Mouse (Mus musculus): ENCODE data around the gene Zfp689. TPM values are rescaled to one million over a fixed set of nuclear protein-coding genes. Genes with fewer than 3 reads are reported as not detected.
"Not testable (repeated sequence)": the region's sequence is repeated elsewhere in the genome, so short reads cannot be mapped to it uniquely, and the experiment has no call there.

Zfp689 gene
- polyA plus RNA-seq, 1 experiment from 2014 or later: 2.2 TPM

DNA sequence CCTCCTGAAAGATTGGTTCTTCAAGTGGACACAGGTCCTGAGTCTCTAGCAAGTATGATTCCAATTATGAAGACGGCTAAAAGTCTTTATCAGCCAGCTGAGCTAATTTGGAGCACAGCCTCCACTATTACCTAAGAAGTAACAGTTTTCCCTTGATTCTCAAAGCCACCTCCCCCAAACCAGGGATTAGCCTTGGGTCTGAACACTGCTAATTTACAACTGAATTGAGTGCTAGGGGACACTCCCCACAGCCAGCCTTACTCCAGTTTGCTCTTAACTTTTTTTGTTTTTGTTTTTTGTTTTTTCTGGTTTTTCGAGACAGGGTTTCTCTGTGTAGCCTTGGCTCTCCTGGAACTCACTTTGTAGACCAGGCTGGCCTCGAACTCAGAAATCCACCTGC, 16.2 kb upstream of the Zfp689 start:
- no peak for ATAC-seq
- Histone ChIP-seq H3K4me1 (replicated peaks; ENCODE audit: control insufficient read depth, insufficient read depth, low read length) (no peaks in the 10 kb centered on the region), H3K9me3 (ENCODE audit: control insufficient read depth) (no peaks in the 10 kb centered on the region), H3K27me3 (replicated peaks; ENCODE audit: control insufficient read depth, insufficient read depth, low read length) (no peaks in the 10 kb centered on the region), H3K4me3 (ENCODE audit: low read depth, low read length) (no peak overlapping the region), H3K27ac (ENCODE audit: low read depth, low read length) (no peak overlapping the region), H3K4me2 (replicated peaks; ENCODE audit: low read depth) (no peak overlapping the region), H3K36me3 (ENCODE audit: control insufficient read depth, insufficient read depth) (peaks cover 25% of the 10 kb centered on the region), H3K9ac (ENCODE audit: low read depth, low read length) (no peak overlapping the region)
- no peak for TF ChIP-seq CTCF (IDR thresholded peaks at IDR 0.05; ENCODE audit: low read depth)
- WGBS: 93% methylated on average over 3 of the region's 3 CpGs

DNA sequence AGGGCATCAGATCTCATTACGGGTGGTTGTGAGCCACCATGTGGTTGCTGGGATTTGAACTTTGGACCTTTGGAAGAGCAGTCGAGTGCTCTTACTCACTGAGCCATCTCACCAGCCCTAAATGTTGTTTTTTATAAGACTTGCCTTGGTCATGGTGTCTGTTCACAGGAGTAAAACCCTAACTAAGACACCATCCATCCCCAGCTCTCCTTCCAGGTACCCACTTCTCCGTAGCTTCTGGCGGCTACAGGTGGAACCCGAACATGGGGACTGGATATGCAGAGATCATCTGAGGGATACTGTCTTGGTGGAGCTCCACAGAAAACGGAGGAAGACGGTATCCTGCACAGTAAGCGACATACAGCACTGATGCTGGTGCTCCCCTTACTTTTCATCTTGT, 10.4 kb upstream of the Zfp689 start, which contains the start of gene Prr14:
TSS of gene Prr14 (plus strand) at position 301 of the 400 bp plus-strand sequence.
- H3K27me3 ChIP-seq (replicated peaks; ENCODE audit: control insufficient read depth, insufficient read depth, low read length); H3K4me1 ChIP-seq (replicated peaks; ENCODE audit: control insufficient read depth, insufficient read depth, low read length); ATAC-seq; H3K4me3 ChIP-seq (ENCODE audit: low read depth, low read length); H3K4me2 ChIP-seq (replicated peaks; ENCODE audit: low read depth); H3K9me3 ChIP-seq (ENCODE audit: control insufficient read depth); H3K9ac ChIP-seq (ENCODE audit: low read depth, low read length); H3K27ac ChIP-seq (ENCODE audit: low read depth, low read length): not testable (repeated sequence)
- peaks cover 24% of the 10 kb centered on the region for H3K36me3 ChIP-seq (ENCODE audit: control insufficient read depth, insufficient read depth)
- whole genome bisulfite sequencing: 96% methylated on average over 7 of the region's 8 CpGs

DNA sequence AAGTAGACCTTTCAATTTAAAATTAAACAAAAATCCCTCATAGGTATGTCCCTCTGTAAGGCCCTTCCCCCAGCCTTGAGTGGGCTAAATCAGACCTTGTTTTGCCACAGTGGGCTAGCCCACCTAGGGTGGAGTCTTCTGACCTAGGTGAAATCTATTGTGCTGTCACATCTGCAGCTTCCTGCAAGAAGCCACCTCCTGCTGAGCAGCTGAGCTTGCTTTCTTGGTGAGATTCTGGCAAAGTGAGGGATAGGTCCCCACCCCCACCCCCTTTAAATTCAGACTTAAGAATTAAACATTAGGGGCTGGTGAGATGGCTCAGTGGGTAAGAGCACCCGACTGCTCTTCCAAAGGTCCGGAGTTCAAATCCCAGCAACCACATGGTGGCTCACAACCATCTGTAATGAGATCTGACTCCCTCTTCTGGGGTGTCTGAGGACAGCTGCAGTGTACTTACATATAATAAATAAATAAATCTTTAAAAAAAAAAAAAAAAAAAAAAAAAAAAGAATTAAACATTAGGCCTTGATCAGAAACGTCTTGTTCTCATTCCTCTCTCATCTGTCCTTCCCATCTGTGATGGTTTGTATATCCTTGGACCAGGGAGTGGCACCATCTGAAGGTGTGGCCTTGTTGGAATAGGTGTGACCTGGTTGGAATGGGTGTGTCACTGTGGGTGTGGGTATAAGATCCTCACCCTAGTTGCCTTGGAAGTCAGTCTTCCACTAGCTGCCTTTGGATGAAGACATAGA, 9.6 kb upstream of the Zfp689 start:
- 83% methylated on average over 3 of the region's 3 CpGs for WGBS
- not testable (repeated sequence) for H3K4me3 ChIP-seq (ENCODE audit: low read depth, low read length); H3K27me3 ChIP-seq (replicated peaks; ENCODE audit: control insufficient read depth, insufficient read depth, low read length); H3K9me3 ChIP-seq (ENCODE audit: control insufficient read depth); H3K9ac ChIP-seq (ENCODE audit: low read depth, low read length); H3K4me1 ChIP-seq (replicated peaks; ENCODE audit: control insufficient read depth, insufficient read depth, low read length); ATAC-seq; H3K27ac ChIP-seq (ENCODE audit: low read depth, low read length); H3K4me2 ChIP-seq (replicated peaks; ENCODE audit: low read depth)
- H3K36me3 ChIP-seq (ENCODE audit: control insufficient read depth, insufficient read depth): peaks cover 27% of the 10 kb centered on the region

DNA sequence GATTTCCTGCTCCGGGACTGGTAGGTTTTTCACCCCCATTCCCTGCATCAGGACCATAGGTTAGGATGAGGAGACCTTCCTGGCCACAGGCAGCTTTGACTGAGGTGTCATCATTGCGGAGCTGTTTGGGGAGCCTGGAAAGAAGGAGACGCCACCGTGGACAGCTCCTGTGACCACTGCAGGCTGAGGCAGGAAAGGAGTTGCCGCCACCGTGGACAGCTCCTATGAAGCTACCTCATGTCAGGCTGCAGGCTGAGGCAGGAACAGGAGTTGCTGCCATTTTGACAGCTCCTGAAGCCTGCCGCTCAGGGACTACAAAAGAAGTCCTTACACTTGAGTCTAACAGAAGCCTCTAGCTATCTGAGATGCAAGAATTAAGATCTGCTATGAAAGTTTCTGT, 5.9 kb upstream of the Zfp689 start:
- 85% methylated on average over 7 of the region's 7 CpGs for WGBS
- no peak for ATAC-seq
- peaks cover 37% of the 10 kb centered on the region for H3K36me3 ChIP-seq (ENCODE audit: control insufficient read depth, insufficient read depth)

GRCm38 (mm10) chr7:127453056-127453455, 4.1 kb upstream of the Zfp689 start:
- Histone ChIP-seq H3K36me3 (ENCODE audit: control insufficient read depth, insufficient read depth) (peaks cover 31% of the 10 kb centered on the region), H3K9ac (ENCODE audit: low read depth, low read length) (no peak overlapping the region), H3K4me3 (ENCODE audit: low read depth, low read length) (no peak overlapping the region), H3K27me3 (replicated peaks; ENCODE audit: control insufficient read depth, insufficient read depth, low read length) (no peaks in the 10 kb centered on the region), H3K27ac (ENCODE audit: low read depth, low read length) (no peak overlapping the region), H3K9me3 (ENCODE audit: control insufficient read depth) (no peaks in the 10 kb centered on the region), H3K4me2 (replicated peaks; ENCODE audit: low read depth) (no peak overlapping the region), H3K4me1 (replicated peaks; ENCODE audit: control insufficient read depth, insufficient read depth, low read length) (peaks cover 9% of the 10 kb centered on the region)
- 95% methylated on average over 2 of the region's 2 CpGs for WGBS
- no peak for ATAC-seq
- no peak for TF ChIP-seq CTCF (IDR thresholded peaks at IDR 0.05; ENCODE audit: low read depth)

More for the DNA sequence above, 5.9 kb upstream of the Zfp689 start:
- Histone ChIP-seq H3K4me2 (replicated peaks; ENCODE audit: low read depth) (no peak overlapping the region), H3K9me3 (ENCODE audit: control insufficient read depth) (no peaks in the 10 kb centered on the region), H3K27me3 (replicated peaks; ENCODE audit: control insufficient read depth, insufficient read depth, low read length) (no peaks in the 10 kb centered on the region), H3K4me3 (ENCODE audit: low read depth, low read length) (no peak overlapping the region), H3K27ac (ENCODE audit: low read depth, low read length) (no peak overlapping the region), H3K9ac (ENCODE audit: low read depth, low read length) (no peak overlapping the region), H3K4me1 (replicated peaks; ENCODE audit: control insufficient read depth, insufficient read depth, low read length) (peaks cover 3% of the 10 kb centered on the region)
- TF ChIP-seq CTCF (IDR thresholded peaks at IDR 0.05; ENCODE audit: low read depth): no peak

GRCm38 (mm10) chr7:127449966-127450365, 1.0 kb upstream of the Zfp689 start:
- Histone ChIP-seq H3K27ac (ENCODE audit: low read depth, low read length) (no peak overlapping the region), H3K4me1 (replicated peaks; ENCODE audit: control insufficient read depth, insufficient read depth, low read length) (peaks cover 9% of the 10 kb centered on the region), H3K27me3 (replicated peaks; ENCODE audit: control insufficient read depth, insufficient read depth, low read length) (no peaks in the 10 kb centered on the region), H3K9me3 (ENCODE audit: control insufficient read depth) (no peaks in the 10 kb centered on the region), H3K4me2 (replicated peaks; ENCODE audit: low read depth) (peak overlapping the region; percentile 65), H3K4me3 (ENCODE audit: low read depth, low read length) (peak overlapping the region; percentile 69), H3K9ac (ENCODE audit: low read depth, low read length) (no peak overlapping the region; the same call in 1 of the 2 replicates), H3K36me3 (ENCODE audit: control insufficient read depth, insufficient read depth) (peaks cover 23% of the 10 kb centered on the region)
- 76% methylated on average over 7 of the region's 7 CpGs for WGBS
- ATAC-seq: no peak
- TF ChIP-seq CTCF (IDR thresholded peaks at IDR 0.05; ENCODE audit: low read depth): no peak
